Mouse (Mus musculus): Measurements from ENCODE around the gene Cep83. TPM values are rescaled to one million over a fixed set of nuclear protein-coding genes. Genes with fewer than 3 reads are reported as not detected.
"Not testable (repeated sequence)": the region's sequence is repeated elsewhere in the genome, so short reads cannot be mapped to it uniquely, and the experiment has no call there.

Cep83 gene
- total and polyA plus RNA-seq, 2 experiments from 2014 or later = 15.4 to 17.5 TPM

GRCm38 (mm10) chr10:94709622-94710319 lies 21.3 kb downstream of the Cep83 start:
- Histone ChIP-seq H3K27ac (no peak overlapping the region), H3K9ac (replicated peaks; ENCODE audit: low read length) (no peak overlapping the region), H3K27me3 (ENCODE audit: insufficient read depth, low read length) (no peaks in the 10 kb centered on the region), H3K4me3 (ENCODE audit: low read length) (no peak overlapping the region), H3K4me2 (ENCODE audit: low read depth, low read length) (no peak overlapping the region), H3K9me3 (ENCODE audit: low read length) (no peaks in the 10 kb centered on the region), H3K4me1 (ENCODE audit: insufficient read depth, low read length) (no peaks in the 10 kb centered on the region), H3K36me3 (ENCODE audit: insufficient read depth, low read length) (no peaks in the 10 kb centered on the region)
- 47% methylated on average over 3 of the region's 3 CpGs for WGBS
- ATAC-seq = no peak
- no peak for TF ChIP-seq CTCF (IDR thresholded peaks at IDR 0.05; ENCODE audit: low read depth)
- peak; percentile 86 for DNase-seq (ENCODE audit: low spot score)

- ATAC-seq = no peak
- Histone ChIP-seq H3K27ac (no peak overlapping the region), H3K36me3 (ENCODE audit: insufficient read depth, low read length) (no peaks in the 10 kb centered on the region), H3K4me1 (ENCODE audit: insufficient read depth, low read length) (no peaks in the 10 kb centered on the region), H3K4me2 (ENCODE audit: low read depth, low read length) (no peak overlapping the region), H3K9ac (replicated peaks; ENCODE audit: low read length) (no peak overlapping the region), H3K9me3 (ENCODE audit: low read length) (no peaks in the 10 kb centered on the region), H3K4me3 (ENCODE audit: low read length) (no peak overlapping the region), H3K27me3 (ENCODE audit: insufficient read depth, low read length) (no peaks in the 10 kb centered on the region)
- TF ChIP-seq CTCF (IDR thresholded peaks at IDR 0.05; ENCODE audit: low read depth) = peak; percentile 34; the same call in 1 of the 2 replicates
- WGBS = 83% methylated on average over 2 of the region's 2 CpGs
- no peak for DNase-seq (ENCODE audit: low spot score)
These were observed 21.9 kb downstream of the Cep83 start for GRCm38 (mm10) chr10:94710320-94710695.

GRCm38 (mm10) chr10:94720300-94720699 lies 31.8 kb downstream of the Cep83 start:
- H3K9ac ChIP-seq (replicated peaks; ENCODE audit: low read length) = no peak overlapping the region
- DNase-seq (ENCODE audit: low spot score) = no peak
- no peak overlapping the region for H3K4me2 ChIP-seq (ENCODE audit: low read depth, low read length)
- H3K36me3 ChIP-seq (ENCODE audit: insufficient read depth, low read length) = 0 out of 2 replicates have a peak, but pooled peaks cover 3% of the 10 kb centered on the region
- no peak overlapping the region for H3K4me3 ChIP-seq (ENCODE audit: low read length)
- no peaks in the 10 kb centered on the region for H3K27me3 ChIP-seq (ENCODE audit: insufficient read depth, low read length)
- no peaks in the 10 kb centered on the region for H3K9me3 ChIP-seq (ENCODE audit: low read length)
- H3K27ac ChIP-seq = no peak overlapping the region
- no peak for ATAC-seq
- 88% methylated on average over 6 of the region's 6 CpGs for WGBS
- no peaks in the 10 kb centered on the region for H3K4me1 ChIP-seq (ENCODE audit: insufficient read depth, low read length)
- no peak for TF ChIP-seq CTCF (IDR thresholded peaks at IDR 0.05; ENCODE audit: low read depth)

- H3K27me3 ChIP-seq (ENCODE audit: insufficient read depth, low read length); H3K4me1 ChIP-seq (ENCODE audit: insufficient read depth, low read length); ATAC-seq; H3K9me3 ChIP-seq (ENCODE audit: low read length); H3K4me3 ChIP-seq (ENCODE audit: low read length); H3K27ac ChIP-seq; H3K9ac ChIP-seq (replicated peaks; ENCODE audit: low read length); H3K4me2 ChIP-seq (ENCODE audit: low read depth, low read length); DNase-seq (ENCODE audit: low spot score); H3K36me3 ChIP-seq (ENCODE audit: insufficient read depth, low read length): not testable (repeated sequence)
- WGBS = 83% methylated on average over 2 of the region's 2 CpGs
These were observed 39.6 kb downstream of the Cep83 start for GRCm38 (mm10) chr10:94728053-94728452.

GRCm38 (mm10) chr10:94730445-94730844 lies 42.0 kb downstream of the Cep83 start:
- WGBS = 95% methylated on average over 3 of the region's 3 CpGs
- H3K9me3 ChIP-seq (ENCODE audit: low read length) = no peaks in the 10 kb centered on the region
- H3K36me3 ChIP-seq (ENCODE audit: insufficient read depth, low read length) = no peaks in the 10 kb centered on the region
- no peaks in the 10 kb centered on the region for H3K27me3 ChIP-seq (ENCODE audit: insufficient read depth, low read length)
- no peak for DNase-seq (ENCODE audit: low spot score)
- no peak overlapping the region for H3K9ac ChIP-seq (replicated peaks; ENCODE audit: low read length)
- TF ChIP-seq CTCF (IDR thresholded peaks at IDR 0.05; ENCODE audit: low read depth) = no peak
- ATAC-seq = no peak
- no peak overlapping the region for H3K27ac ChIP-seq
- H3K4me3 ChIP-seq (ENCODE audit: low read length) = no peak overlapping the region
- H3K4me2 ChIP-seq (ENCODE audit: low read depth, low read length) = no peak overlapping the region
- no peaks in the 10 kb centered on the region for H3K4me1 ChIP-seq (ENCODE audit: insufficient read depth, low read length)

GRCm38 (mm10) chr10:94734829-94735228 lies 46.4 kb downstream of the Cep83 start:
- no peak overlapping the region for H3K27ac ChIP-seq
- DNase-seq (ENCODE audit: low spot score) (no peak), ATAC-seq (no peak)
- no peak for TF ChIP-seq CTCF (IDR thresholded peaks at IDR 0.05; ENCODE audit: low read depth)
- no peaks in the 10 kb centered on the region for H3K27me3 ChIP-seq (ENCODE audit: insufficient read depth, low read length)
- WGBS = 96% methylated on average over 3 of the region's 3 CpGs
- no peak overlapping the region for H3K9ac ChIP-seq (replicated peaks; ENCODE audit: low read length)
- H3K9me3 ChIP-seq (ENCODE audit: low read length) = no peaks in the 10 kb centered on the region
- no peaks in the 10 kb centered on the region for H3K36me3 ChIP-seq (ENCODE audit: insufficient read depth, low read length)
- no peak overlapping the region for H3K4me2 ChIP-seq (ENCODE audit: low read depth, low read length)
- no peak overlapping the region for H3K4me3 ChIP-seq (ENCODE audit: low read length)
- H3K4me1 ChIP-seq (ENCODE audit: insufficient read depth, low read length) = no peaks in the 10 kb centered on the region

GRCm38 (mm10) chr10:94740221-94740620 lies 51.8 kb downstream of the Cep83 start:
- WGBS = 91% methylated on average over 2 of the region's 2 CpGs
- no peaks in the 10 kb centered on the region for H3K9me3 ChIP-seq (ENCODE audit: low read length)
- H3K4me1 ChIP-seq (ENCODE audit: insufficient read depth, low read length) = no peaks in the 10 kb centered on the region
- H3K27me3 ChIP-seq (ENCODE audit: insufficient read depth, low read length) = no peaks in the 10 kb centered on the region
- DNase-seq (ENCODE audit: low spot score) (no peak), ATAC-seq (no peak)
- H3K4me3 ChIP-seq (ENCODE audit: low read length) = no peak overlapping the region
- no peak overlapping the region for H3K27ac ChIP-seq
- no peak overlapping the region for H3K9ac ChIP-seq (replicated peaks; ENCODE audit: low read length)
- no peak overlapping the region for H3K4me2 ChIP-seq (ENCODE audit: low read depth, low read length)
- TF ChIP-seq CTCF (IDR thresholded peaks at IDR 0.05; ENCODE audit: low read depth) = no peak
- H3K36me3 ChIP-seq (ENCODE audit: insufficient read depth, low read length) = no peaks in the 10 kb centered on the region

All from hindbrain, postnatal 0 days (tissue).